Mouse (Mus musculus): Measurements from ENCODE around the gene Zfp810. TPM values are rescaled to one million over a fixed set of nuclear protein-coding genes. Genes with fewer than 3 reads are reported as not detected.

Gene Zfp810
- 33.8 and 34.3 TPM in 2 replicates for polyA plus RNA-seq (2012; rRNA removed)

DNA sequence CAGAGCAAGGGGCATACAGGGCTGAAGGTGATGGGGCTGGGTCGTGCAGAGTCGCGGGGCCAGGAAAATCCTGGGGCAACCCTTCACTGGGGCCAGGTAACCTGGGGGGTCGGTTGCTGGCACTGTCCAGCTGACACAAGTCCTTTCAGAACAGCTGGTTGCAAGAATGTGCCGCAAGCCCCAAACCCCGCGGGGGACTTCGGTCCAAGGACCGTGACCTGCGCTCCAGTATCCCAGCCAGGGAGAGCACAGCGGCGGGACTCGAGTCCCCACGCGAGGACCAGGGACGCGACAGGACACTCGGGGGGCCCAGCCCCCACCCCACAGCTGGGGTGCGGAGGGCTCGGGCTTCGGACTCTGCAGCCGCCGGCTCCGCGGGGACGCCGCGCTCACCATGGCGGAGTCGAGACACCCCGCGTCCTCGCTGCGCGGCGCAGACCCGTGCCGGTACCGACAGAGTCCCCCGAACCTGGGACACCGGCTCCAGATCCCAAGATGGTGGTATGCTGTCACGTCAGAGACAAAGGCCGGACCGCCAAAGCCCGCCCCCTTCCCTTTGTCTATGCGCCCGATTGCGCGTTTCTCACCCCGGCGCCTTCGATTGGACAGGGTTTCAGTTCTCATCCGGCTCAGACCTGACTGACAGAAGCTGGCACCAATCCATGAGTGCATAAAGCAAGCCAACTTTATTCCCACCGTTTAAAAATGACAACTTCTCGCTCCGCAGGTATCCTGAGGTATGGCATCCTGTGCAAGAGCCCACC lies at the start of gene Zfp810:
Zfp810 (minus strand) TSS at position 493 of the 764 bp plus-strand sequence.

DNA sequence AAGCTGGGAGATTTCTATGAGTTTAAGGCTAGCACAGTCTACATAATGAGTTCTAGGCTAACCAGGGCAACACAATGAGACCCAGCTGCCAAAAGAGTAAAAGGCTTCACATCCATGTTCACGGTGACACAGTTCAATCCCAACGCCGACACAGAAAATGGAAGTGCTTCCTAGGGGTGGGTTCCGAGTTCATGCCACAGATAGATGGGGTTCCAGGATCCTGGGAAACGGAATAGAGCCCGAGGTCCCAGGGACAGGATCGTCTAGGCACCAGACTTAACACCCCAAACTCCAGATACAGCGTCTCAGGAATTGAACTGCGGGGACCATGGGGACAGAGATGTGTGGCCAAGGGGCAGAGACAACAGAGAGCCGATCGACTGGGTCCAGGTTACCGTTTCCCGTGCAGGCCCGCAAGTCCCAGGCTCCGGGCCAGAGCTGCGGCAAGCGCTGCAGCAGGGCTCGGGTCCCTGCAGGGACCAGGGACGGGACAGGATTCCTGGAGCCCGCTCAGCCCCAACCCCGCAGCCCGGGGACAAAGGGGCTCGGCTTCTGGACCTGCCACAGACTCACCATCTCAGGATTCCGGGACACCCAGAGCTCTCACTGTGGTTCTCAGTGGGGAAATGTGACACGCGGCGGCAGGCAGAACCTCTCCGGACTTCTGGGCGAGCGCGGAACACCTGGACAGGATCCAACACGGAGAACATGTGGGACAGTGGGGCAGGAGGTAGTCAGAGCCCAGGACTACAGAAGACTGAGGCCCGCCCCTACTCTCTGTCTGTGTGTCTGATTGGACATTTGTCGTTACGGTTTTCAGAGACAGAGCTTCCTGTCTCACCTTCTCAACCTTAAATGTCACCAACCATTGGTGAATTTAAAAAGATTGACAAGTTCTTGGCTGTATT lies 48.0 kb downstream of the Zfp810 start, which contains the start of gene Zfp599:
Zfp599 (minus strand) TSS at position 712 of the 908 bp plus-strand sequence.

Other genes starting within 250 kb of the Zfp810 start
- not detected in 2 replicates for gene Gm49318, start 236.4 kb downstream of the Zfp810 start, polyA plus RNA-seq (2012; rRNA removed)
- 45.9 and 47.9 TPM in 2 replicates for gene Zfp653, start 236.3 kb downstream of the Zfp810 start, polyA plus RNA-seq (2012; rRNA removed)
- 47.4 and 52.9 TPM in 2 replicates for gene Ecsit, start 222.2 kb downstream of the Zfp810 start, polyA plus RNA-seq (2012; rRNA removed)
- 0.54 and 0.94 TPM in 2 replicates for gene Cnn1, start 208.4 kb downstream of the Zfp810 start, polyA plus RNA-seq (2012; rRNA removed)
- gene Elof1, start 190.5 kb downstream of the Zfp810 start, polyA plus RNA-seq (2012; rRNA removed), result 125 and 146 TPM in 2 replicates
- 1.1 and 29.2 TPM in 2 replicates for gene Acp5, start 171.9 kb downstream of the Zfp810 start, polyA plus RNA-seq (2012; rRNA removed)
- 82.0 and 87.2 TPM in 2 replicates for gene Pigyl, start 150.8 kb downstream of the Zfp810 start, polyA plus RNA-seq (2012; rRNA removed)
- 0.28 and 0.33 TPM in 2 replicates for gene Zfp872, start 119.6 kb downstream of the Zfp810 start, polyA plus RNA-seq (2012; rRNA removed)
- 8.3 and 8.7 TPM in 2 replicates for gene Zfp809, start 81.9 kb downstream of the Zfp810 start, polyA plus RNA-seq (2012; rRNA removed)
- gene Zfp599, start 47.8 kb downstream of the Zfp810 start, polyA plus RNA-seq (2012; rRNA removed), result 4.1 and 4.2 TPM in 2 replicates
- gene Anln, start 81.5 kb upstream of the Zfp810 start, polyA plus RNA-seq (2012; rRNA removed), result 3.9 and 4.9 TPM in 2 replicates
- 12.0 and 13.4 TPM in 2 replicates for gene 9530077C05Rik, start 103.9 kb upstream of the Zfp810 start, polyA plus RNA-seq (2012; rRNA removed)
- gene Gm17545, start 146.6 kb upstream of the Zfp810 start, polyA plus RNA-seq (2012; rRNA removed), result not detected in 2 replicates
- 97.6 and 100 TPM in 2 replicates for gene Rp9, start 162.1 kb upstream of the Zfp810 start, polyA plus RNA-seq (2012; rRNA removed)
- gene Bbs9, start 168.1 kb upstream of the Zfp810 start, polyA plus RNA-seq (2012; rRNA removed), result 24.6 and 25.0 TPM in 2 replicates

Data from central nervous system, embryonic 18 days (tissue).